Mouse (Mus musculus) urinary bladder, postnatal 0 days (tissue): Measurements from ENCODE around the gene Tmem179. TPM values are rescaled to one million over a fixed set of nuclear protein-coding genes. Genes with fewer than 3 reads are reported as not detected.

ENCODE experiments used
- polyA plus RNA-seq: library from polyadenylated mRNA; unstranded; fragments of >200 nt; fragmentation: Nextera tagmentation; extraction: Ambion mirVana; gene quantifications from 2 replicates; pipeline ENCODE4 v1.2.1, GENCODE M21; 2015

The Tmem179 gene
- polyA plus RNA-seq = 0.05 and 0.08 TPM in 2 replicates

DNA sequence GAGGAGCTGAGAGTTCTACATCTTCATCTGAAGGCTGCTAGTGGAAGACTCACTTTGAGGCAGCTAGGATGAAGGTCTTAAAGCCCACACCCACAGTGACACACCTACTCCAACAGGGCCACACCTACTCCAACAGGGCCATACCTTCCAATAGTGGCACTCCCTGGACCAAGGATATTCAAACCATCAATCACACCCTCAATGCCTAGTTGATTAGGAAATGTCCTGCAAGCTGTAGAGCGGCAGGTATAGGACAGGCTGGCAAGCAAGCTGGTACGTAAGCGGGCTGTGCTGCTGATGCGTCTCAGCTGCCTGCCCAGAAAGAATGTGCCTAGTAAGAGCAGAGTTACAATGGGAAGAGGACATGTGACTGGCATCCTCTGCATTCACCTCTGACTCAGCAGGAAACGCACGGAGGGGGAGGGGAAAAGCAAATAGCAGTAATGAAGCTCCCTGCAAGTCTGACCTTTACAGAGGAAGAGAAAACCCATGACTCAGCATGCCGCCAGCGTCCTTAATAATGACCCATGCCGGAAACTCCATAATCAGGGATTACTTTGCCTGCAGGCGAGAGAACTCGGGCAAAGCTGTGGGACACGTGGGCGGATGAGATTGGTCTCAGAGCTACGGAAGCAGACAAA is at the start of gene Tmem179:
Gene Tmem179 (minus strand): TSS at position 51 of the 641 bp plus-strand sequence.

GRCm38 (mm10) chr12:112489134-112489533 is 27.4 kb downstream of the Tmem179 start, which contains the start of gene A530016L24Rik:
Gene A530016L24Rik (plus strand): TSS chr12:112489448.

Other genes with a start within 250 kb of the Tmem179 start
- not detected in 2 replicates for gene A530016L24Rik, start 27.3 kb downstream of the Tmem179 start, polyA plus RNA-seq
- gene Inf2, start 72.0 kb upstream of the Tmem179 start, polyA plus RNA-seq = 6.8 and 7.1 TPM in 2 replicates
- 19.4 and 26.4 TPM in 2 replicates for gene Adssl1, start 103.3 kb upstream of the Tmem179 start, polyA plus RNA-seq
- 136 and 146 TPM in 2 replicates for gene Siva1, start 127.9 kb upstream of the Tmem179 start, polyA plus RNA-seq
- 53.1 and 68.4 TPM in 2 replicates for gene Akt1, start 158.1 kb upstream of the Tmem179 start, polyA plus RNA-seq
- 12.7 and 13.9 TPM in 2 replicates for gene Zbtb42, start 162.1 kb upstream of the Tmem179 start, polyA plus RNA-seq
- gene Cep170b, start 203.7 kb upstream of the Tmem179 start, polyA plus RNA-seq = 12.3 and 13.7 TPM in 2 replicates
- gene Pld4, start 243.9 kb upstream of the Tmem179 start, polyA plus RNA-seq = 9.9 and 10.0 TPM in 2 replicates